Mouse (Mus musculus): ENCODE data around the gene Enox1.

DNA sequence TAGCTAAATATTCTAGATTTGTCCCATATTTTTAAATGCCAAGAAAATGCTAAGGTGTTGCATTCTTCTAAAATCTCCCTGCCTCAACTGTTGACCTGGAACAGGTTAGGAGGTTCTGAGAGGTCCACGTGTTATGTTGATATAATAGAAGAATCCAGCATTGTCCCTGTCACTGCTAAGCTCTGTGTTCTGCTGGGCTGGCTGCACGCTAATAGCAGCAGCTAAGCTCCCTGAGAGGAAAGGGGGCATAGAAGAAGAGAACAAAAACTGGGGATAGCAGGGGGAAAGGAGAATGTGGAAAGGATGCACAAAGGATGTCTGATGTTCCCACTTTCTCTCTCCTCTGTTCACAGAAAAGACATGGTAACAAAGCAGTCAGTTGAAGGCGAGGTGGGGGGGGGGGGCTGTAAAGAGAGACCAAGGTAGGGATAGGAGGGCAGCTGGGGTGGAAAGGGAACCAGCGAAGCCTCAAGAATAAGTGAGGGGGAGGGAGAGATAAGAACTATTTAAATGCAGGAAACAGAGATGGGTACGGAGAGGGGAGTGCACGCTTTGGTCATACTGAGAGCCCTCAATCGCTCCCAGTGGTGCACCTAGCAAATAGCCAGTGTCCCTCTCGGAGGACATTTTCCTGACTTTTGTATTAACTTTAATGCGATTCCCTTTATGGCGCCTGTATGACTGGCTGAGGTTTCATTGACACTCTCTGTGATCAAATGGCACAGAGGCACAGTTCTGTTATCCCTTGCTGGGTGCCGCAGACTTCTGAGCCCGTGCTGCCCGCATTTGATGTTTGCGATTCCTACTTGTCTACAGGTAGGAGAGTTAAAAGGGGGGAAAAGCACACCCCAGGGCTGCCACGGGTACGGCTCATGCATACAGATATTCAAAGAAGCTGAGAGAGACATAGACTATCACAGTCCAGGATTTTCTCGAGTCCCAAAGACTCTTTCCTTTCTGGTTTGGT is 110.5 kb downstream of the Enox1 start:
- TF ChIP-seq CTCF (IDR thresholded peaks at IDR 0.05; ENCODE audit: low read depth), result no peak
- TF ChIP-seq EP300 (IDR thresholded peaks at IDR 0.05; ENCODE audit: low read depth), result no peak
